Mouse (Mus musculus): ENCODE results near the gene Eif2b4. TPM values are rescaled to one million over a fixed set of nuclear protein-coding genes. Genes with fewer than 3 reads are reported as not detected.
"Not testable (repeated sequence)": the region's sequence is repeated elsewhere in the genome, so short reads cannot be mapped to it uniquely, and the experiment has no call there.

Eif2b4 gene
- 33.2 and 39.1 TPM in 2 replicates for polyA plus RNA-seq (2012; rRNA removed)

DNA sequence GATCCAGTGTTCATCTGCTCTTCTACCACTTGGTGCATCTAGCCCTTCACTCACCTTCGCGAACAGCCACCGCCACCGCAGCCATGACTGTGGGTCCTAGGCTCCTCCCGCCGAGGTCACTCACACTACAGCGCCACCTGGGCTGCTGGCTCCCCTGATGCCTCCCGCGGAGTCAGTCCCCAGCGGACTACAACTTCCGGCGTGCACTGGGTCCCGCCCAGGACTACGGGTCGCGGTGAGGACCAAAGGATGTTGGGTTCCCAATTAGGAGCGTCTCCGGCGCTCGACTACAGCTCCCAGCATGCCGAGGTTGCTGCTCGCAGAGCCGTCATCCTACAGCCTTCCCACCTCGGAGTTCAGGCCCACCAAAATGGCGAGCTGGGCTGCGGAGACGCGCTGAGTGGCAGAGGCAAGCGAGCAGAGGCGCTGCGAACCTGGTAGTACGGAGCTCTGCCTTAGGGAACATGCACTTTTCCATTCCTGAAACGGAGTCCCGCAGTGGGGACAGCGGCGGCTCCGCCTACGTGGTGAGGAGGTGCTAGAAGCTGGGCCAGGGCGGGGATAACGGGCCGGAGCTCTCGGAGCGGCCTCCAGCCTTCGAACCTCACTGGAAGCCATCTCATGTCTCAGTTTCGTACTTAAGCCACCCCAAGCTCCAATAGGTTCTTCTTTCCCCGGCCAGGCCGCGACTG is at the start of gene Eif2b4, which contains the start of gene Snx17:
Gene Eif2b4, minus strand, starts transcription at position 492 of the 692 bp plus-strand sequence.
Gene Snx17, plus strand, starts transcription at position 289 of the 692 bp plus-strand sequence.
- peak; percentile 99 for DNase-seq (ENCODE audit: low spot score)

- no peak for DNase-seq (ENCODE audit: low spot score)
Observed at GRCm38 (mm10) chr5:31242191-31242590, 49.0 kb upstream of the Eif2b4 start.

DNA sequence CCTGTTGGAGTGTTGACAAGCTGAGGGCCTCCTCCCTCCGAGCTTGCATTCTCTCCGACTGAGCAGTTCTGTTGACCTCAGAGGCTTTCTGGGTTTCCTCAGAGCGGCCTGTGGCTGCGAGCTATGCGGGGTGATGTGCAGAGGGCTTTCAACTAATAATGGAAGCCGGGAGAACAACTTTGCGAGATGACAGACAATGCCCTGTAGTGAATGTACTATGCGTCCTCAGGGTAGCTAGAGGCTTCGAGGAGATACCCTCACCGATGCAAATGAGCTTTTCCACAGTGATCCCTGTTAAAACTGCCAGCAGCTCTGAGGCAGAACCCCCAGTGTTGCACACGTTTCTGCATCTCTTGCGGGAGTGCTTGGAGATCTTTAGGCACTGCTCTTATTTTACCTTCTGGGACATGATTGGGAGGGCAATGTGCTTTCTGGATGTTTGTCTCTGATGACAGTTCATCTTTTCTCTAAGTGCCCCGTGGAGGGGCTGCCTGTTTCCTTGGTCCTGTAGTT is 48.3 kb upstream of the Eif2b4 start:
- DNase-seq (ENCODE audit: low spot score), result peak; percentile 39

GRCm38 (mm10) chr5:31240637-31241521 is 47.6 kb upstream of the Eif2b4 start, which contains the start of the genes Nrbp1 and Gm9970:
Gene Nrbp1 (plus strand): TSS chr5:31240864.
Gene Gm9970 (minus strand): TSS chr5:31241232.
- peak; percentile 88 for DNase-seq (ENCODE audit: low spot score)

GRCm38 (mm10) chr5:31226641-31227040 is 33.4 kb upstream of the Eif2b4 start:
- no peak for DNase-seq (ENCODE audit: low spot score)

DNA sequence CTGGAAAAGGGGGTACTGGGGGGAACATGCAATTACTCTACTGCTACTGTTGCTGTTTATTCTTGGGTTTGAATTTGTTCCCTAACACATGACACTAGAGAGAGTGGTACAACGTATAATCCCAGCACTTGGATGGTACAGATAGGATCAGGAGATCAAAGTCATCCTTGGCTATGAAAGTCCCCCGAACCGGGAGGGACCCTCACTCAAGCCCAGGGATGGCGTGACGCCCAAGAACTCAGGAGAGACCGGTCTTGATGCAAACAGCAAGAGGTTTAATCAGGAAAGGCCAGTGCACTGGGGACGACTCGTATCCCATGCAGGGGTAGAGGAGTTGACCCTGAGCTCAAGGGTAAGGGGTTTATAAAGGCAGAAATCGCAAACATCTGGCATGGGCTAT is 29.5 kb upstream of the Eif2b4 start:
- DNase-seq (ENCODE audit: low spot score), result no peak

GRCm38 (mm10) chr5:31221304-31221945 is 28.2 kb upstream of the Eif2b4 start:
- DNase-seq (ENCODE audit: low spot score), result no peak

DNA sequence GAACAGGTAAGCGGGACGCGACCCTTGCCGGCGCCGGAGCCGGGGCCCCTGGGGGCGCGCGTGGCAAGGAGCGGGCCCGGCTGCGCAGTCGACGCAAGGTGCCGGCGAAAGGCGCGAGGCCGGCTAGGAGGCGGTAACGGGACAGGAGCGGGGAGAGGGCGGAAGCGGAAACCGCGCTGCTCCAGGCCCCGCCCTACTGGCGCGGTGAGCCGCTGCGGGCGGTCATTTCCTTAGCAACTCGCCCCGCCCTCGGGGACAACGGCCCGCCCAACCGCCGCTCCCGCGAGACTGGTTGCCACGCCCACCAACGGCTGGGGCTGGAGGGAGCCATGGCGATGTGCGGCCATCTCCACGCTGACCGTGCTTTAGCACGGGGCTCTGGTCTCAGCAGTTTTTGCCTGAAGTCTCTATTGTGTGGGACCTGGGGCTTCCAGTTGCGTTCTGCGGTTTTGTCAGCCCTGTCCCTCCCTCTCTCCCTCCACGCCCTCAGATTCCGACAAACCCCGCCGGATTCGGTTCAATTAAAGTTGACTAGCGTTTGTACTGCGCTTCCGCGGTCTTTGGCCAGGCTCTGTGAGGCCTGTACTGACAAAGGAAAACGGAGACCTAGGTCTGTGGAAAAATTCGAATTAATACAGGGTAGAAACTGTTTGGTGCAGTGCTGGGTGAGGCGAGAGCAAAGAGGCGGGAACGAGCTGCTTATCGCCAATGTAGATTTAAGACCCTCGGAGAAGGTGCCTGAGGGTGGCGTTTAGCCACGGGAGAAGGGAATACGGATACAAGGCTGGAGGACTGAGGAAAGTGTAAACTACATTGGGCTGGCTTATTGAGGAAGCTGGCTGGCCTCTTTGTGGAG is 27.4 kb upstream of the Eif2b4 start, which contains the start of gene Ppm1g:
Gene Ppm1g, minus strand, starts transcription at position 240 of the 856 bp plus-strand sequence.
- DNase-seq (ENCODE audit: low spot score), result peak; percentile 98

- no peak for DNase-seq (ENCODE audit: low spot score)
Observed at GRCm38 (mm10) chr5:31219911-31220447, 26.7 kb upstream of the Eif2b4 start.

GRCm38 (mm10) chr5:31219474-31219873 is 26.2 kb upstream of the Eif2b4 start:
- DNase-seq (ENCODE audit: low spot score), result no peak

GRCm38 (mm10) chr5:31219070-31219469 is 25.8 kb upstream of the Eif2b4 start:
- no peak for DNase-seq (ENCODE audit: low spot score)

- DNase-seq (ENCODE audit: low spot score), result no peak
Observed at GRCm38 (mm10) chr5:31218294-31218693, 25.1 kb upstream of the Eif2b4 start.

DNA sequence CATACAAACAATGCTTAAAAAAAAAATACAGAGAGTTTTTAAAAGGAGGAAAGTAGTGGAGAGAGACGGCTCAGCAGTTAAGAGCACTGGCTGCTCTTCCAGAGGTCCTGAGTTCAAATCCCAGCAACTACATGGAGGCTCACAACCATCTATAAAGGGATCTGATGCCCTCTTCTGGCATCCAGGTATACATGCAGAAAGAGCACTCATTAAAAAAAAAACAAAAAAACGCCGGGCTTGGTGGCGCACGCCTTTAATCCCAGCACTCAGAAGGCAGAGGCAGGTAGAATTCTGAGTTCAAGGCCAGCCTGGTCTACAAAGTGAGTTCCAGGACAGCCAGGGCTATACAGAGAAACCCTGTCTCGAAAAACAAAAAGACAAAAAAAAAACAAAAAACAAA is 23.3 kb upstream of the Eif2b4 start:
- not testable (repeated sequence) for DNase-seq (ENCODE audit: low spot score)

- DNase-seq (ENCODE audit: low spot score), result no peak
Observed at GRCm38 (mm10) chr5:31204421-31204820, 11.2 kb upstream of the Eif2b4 start.

- DNase-seq (ENCODE audit: low spot score), result no peak
Observed at GRCm38 (mm10) chr5:31203866-31204265, 10.6 kb upstream of the Eif2b4 start.

GRCm38 (mm10) chr5:31202933-31203332 is 9.7 kb upstream of the Eif2b4 start:
- DNase-seq (ENCODE audit: low spot score), result no peak

DNA sequence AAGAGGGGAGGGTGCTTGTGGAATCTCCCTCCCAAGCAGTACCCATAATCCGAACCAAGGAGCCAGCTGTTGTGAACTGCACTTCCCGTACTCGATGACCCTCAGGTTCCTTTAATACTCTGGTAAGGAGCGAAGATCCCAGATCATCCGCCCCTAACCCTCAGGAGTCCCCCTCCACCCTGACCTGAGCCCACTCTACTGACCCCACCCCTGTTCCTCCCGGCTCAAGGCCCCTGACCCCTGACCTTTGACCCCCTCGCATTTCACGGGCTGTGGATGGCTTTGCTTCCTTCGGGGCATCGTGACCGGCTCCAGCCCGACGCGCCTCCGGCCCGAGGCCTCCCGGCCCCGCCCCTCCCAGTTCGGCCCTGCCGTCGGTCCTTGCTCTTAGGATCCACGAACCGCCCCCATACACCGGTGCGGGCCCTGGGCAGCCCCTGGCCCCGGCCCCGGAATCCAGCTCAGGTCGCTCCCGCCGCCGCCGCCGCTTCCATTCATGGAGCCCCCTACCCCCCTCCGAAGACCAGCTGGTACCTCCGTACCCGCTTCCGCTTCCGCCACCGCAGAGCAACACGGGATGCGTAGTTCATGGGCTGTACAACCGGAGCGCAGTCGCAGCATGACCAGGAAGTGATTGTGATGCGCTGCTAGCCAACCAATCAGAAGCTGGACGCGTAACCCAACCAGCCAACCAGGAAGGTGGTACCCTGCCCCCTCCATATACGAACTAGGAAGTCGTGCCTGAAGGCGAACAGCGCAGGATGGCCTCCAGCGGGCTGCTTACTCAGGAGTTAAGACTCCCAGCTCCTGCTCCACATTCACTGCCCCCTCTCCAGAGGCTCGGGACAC is 8.7 kb upstream of the Eif2b4 start, which contains the start of gene Zfp513:
Gene Zfp513, minus strand, starts transcription at position 562 of the 849 bp plus-strand sequence.
- DNase-seq (ENCODE audit: low spot score), result peak; percentile 84

DNA sequence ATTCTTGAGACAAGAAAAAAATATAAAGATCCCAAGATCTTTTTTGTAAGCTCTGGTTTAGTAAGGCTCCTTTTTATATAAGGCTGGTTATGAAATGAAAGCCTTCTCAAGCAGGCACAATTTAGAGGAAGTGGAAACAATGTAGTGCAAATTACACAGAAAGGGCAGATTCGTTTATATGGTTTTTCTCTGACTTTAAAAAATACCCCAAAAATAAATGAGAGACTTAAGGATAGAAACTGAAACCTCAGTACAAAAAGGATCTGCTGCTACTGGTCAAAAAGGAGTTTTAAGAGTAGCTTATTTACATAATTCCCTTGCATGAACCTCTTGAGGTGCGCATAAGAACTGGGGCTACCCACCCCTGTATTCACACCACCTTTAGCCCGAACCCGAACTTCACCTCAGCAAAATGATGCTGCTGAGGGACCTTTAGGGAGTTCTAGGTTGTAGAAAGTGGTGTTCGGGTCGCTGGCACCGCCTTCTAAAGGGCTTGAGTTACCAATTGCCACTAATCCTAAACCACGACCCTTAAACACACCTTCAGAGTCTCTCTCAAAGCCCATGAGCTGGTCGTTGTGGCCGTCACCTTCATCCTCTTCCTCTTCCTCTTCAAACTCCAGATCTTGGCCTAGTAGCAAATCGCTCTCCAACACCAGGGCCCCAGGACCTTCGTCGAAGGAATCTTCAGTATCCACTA is 8.0 kb upstream of the Eif2b4 start:
- DNase-seq (ENCODE audit: low spot score), result no peak

DNA sequence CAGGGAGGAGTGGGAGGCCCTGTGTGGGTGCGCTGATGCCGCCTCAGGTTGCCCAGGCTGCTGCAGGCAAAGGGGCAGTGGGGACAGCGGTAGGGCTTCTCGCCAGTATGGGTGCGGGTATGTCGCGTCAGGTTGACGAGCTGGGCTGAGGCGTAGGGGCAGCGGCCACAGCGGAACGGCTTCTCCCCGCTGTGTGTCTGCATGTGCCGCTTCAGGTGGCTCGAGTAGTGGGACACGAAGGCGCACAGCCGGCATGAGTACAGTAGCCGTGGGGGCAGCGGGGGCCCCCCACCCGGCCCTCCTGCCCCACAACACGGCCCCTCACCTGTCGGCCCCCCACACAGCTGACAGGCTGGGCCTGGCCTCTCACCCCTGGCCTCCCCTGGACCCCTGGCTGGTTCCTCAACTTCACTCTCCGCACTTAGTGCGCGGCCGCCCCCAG is 7.1 kb upstream of the Eif2b4 start:
- no peak for DNase-seq (ENCODE audit: low spot score)
